Mouse (Mus musculus): ENCODE measurements around the gene Vmn2r87. TPM values are rescaled to one million over a fixed set of nuclear protein-coding genes. Genes with fewer than 3 reads are reported as not detected.

Gene Vmn2r87
- not detected for total RNA-seq (2023)

GRCm38 (mm10) chr10:130497296-130497695 lies at the start of gene Vmn2r87:
TSS of gene Vmn2r87 (minus strand) at chr10:130497396.

GRCm38 (mm10) chr10:130455950-130456349 lies 41.2 kb downstream of the Vmn2r87 start, which contains the start of gene Vmn2r86:
TSS of gene Vmn2r86 (minus strand) at chr10:130456050.

GRCm38 (mm10) chr10:130429603-130430002 lies 67.6 kb downstream of the Vmn2r87 start, which contains the start of gene Vmn2r85:
TSS of gene Vmn2r85 (minus strand) at chr10:130429703.

Other genes starting within 250 kb of the Vmn2r87 start
- not detected for gene Neurod4, start 217.2 kb downstream of the Vmn2r87 start, total RNA-seq (2023)
- 139 TPM for gene Tespa1, start 174.5 kb downstream of the Vmn2r87 start, total RNA-seq (2023)
- not detected for gene Vmn2r84, start 103.1 kb downstream of the Vmn2r87 start, total RNA-seq (2023)
- not detected for gene Vmn2r85, start 67.7 kb downstream of the Vmn2r87 start, total RNA-seq (2023)
- gene Vmn2r86, start 41.3 kb downstream of the Vmn2r87 start, total RNA-seq (2023) = not detected